Mouse (Mus musculus): ENCODE data around the gene Spx.

GRCm38 (mm10) chr6:142378576-142379330 lies 34.5 kb upstream of the Spx start:
- no peak for TF ChIP-seq GATA1 (IDR thresholded peaks at IDR 0.05; ENCODE audit: borderline replicate concordance, low read length)
- TF ChIP-seq FLI1 (IDR thresholded peaks at IDR 0.05; ENCODE audit: low read length) = no peak
